Mouse (Mus musculus): Measurements from ENCODE around the gene Yjefn3.
"Not testable (repeated sequence)": the region's sequence is repeated elsewhere in the genome, so short reads cannot be mapped to it uniquely, and the experiment has no call there.

Yjefn3 gene

GRCm38 (mm10) chr8:69902163-69903062 lies at the start of gene Yjefn3, which contains the start of the genes Tssk6 and Ndufa13:
Gene Yjefn3, minus strand, starts transcription at chr8:69902712.
Gene Tssk6, plus strand, starts transcription at chr8:69902184.
Gene Ndufa13, minus strand, starts transcription at chr8:69902558.
- in situ Hi-C loops (cut with MboI, MseI), result loop anchor here (5.0 kb wide), 1 partner anchor 95 kb away; the partner anchor contains the start of gene Gatad2a

DNA sequence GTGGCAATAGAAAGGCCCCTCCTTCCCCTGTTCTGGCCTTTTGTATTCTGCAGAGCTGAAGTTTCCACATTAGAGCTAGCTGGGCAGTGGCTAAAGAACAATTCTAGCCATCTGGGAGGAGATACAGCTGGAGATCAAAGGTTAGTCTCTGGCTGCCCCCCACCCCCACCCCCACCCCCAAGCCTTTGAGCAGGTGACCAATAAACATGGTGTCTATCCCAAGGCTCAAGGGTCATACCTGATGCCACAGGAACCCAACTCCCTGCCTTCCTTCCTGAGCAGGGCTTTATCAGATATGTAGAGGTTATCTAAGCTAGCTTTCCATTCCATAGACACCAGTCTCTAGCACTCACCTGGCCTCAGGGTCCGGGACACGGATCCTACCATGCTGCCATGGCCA lies 47.8 kb upstream of the Yjefn3 start:
- in situ Hi-C loops (cut with MboI, MseI), result no loop called here

DNA sequence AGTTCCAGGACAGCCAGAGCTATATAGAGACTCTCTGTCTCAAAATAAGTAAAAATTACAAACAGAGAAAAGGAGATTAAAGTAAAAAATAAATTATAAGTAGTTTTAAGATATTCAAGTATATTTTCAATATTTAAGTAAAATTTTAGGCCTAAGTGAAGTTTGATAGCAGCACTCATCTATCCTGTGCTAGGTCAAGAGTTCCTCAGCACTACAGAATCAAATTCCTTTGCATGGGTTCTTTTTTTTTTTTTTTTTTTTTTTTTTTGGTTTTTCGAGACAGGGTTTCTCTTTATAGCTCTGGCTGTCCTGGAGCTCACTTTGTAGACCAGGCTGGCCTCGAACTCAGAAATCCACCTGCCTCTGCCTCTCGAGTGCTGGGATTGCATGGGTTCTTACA lies 40.0 kb upstream of the Yjefn3 start:
- in situ Hi-C loops (cut with MboI, MseI), result not testable (repeated sequence)

- in situ Hi-C loops (cut with MboI, MseI), result no loop called here
These were observed 37.9 kb upstream of the Yjefn3 start for GRCm38 (mm10) chr8:69940386-69940785.

- in situ Hi-C loops (cut with MboI, MseI), result no loop called here
These were observed 37.1 kb upstream of the Yjefn3 start for GRCm38 (mm10) chr8:69939633-69940032.

DNA sequence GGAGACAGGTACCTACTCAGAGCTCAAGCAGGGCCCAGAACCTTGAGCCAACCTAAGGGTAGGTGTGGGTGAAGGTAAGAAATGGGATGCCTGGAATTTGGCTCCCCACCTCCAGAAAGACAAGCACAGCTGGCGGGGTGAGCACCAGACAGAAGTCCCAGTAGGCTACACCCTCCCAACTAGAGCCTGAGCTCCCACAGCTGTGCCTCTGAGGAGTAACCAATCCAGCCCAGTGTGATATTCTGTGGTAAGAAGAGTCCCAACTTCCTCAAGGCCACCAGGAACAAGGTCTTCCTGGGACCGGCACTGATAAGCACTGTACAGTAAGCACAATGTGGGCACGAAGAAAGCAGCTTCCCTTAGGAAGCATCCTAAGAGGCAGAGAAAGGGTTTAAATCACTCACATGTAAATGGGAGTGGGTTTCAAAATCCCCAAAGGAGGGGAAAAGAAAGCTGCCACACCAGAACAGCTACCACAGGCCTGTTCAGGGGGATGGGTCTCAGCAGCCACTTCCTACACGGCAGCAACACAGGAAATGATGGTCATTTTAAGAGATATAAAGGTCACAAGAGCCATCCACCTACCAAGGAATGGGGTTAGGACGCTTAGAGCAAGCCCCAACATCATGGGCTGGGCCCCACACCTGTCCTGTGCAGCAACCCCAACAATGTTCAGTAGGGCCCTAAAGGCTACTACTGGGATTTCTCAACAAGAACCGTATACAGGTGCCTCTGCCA lies 35.9 kb upstream of the Yjefn3 start:
- in situ Hi-C loops (cut with MboI, MseI), result no loop called here

DNA sequence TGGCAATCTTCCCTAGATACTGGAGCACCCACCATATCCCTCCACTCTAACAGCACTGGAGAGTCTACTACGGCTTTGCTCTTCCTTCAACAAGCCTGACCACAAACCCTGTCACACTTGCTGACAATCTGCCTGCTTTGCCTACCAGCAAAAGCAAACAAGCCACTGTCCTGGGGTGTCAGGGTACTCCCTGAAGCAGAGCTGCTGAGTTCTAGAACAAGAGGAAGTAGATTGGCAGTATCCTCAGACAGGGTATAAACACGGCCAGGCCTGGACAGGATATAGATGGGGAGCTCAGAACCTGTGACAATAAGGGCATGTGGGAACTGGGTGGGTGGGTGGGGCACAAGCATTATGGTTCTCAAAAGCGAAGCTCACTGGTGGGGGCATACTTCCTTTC lies 35.0 kb upstream of the Yjefn3 start:
- in situ Hi-C loops (cut with MboI, MseI), result no loop called here

- in situ Hi-C loops (cut with MboI, MseI), result no loop called here
These were observed 33.7 kb upstream of the Yjefn3 start for GRCm38 (mm10) chr8:69936050-69936794.

GRCm38 (mm10) chr8:69935431-69935830 lies 32.9 kb upstream of the Yjefn3 start:
- in situ Hi-C loops (cut with MboI, MseI), result no loop called here

- in situ Hi-C loops (cut with MboI, MseI), result no loop called here
These were observed 32.1 kb upstream of the Yjefn3 start for GRCm38 (mm10) chr8:69934582-69934981.

- in situ Hi-C loops (cut with MboI, MseI), result no loop called here
These were observed 31.3 kb upstream of the Yjefn3 start for GRCm38 (mm10) chr8:69933811-69934210.

GRCm38 (mm10) chr8:69926901-69927300 lies 24.4 kb upstream of the Yjefn3 start:
- in situ Hi-C loops (cut with MboI, MseI), result loop anchor here (5.0 to 10.0 kb wide), 2 partner anchors 75 to 238 kb away; no protein-coding TSS in a partner anchor

DNA sequence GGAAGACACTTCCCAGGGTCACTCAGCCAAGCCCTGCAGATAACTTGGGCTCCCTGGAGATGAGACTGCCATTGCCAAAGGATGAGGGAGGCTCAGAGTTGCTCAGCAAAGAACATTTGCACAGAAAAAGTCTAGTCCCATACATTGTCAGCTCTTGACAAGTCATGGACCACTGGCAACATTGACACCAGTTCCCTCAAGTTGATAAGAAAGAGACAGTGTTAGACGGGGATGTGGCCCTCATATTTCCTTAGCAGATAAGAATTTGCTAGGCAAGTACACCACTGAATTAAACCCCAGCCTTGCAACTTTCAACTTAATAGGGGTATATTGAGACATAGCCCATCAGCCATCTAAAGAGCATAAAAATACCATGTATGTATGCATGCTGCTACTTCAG lies 21.5 kb upstream of the Yjefn3 start:
- in situ Hi-C loops (cut with MboI, MseI), result loop anchor here (10.0 kb wide), 1 partner anchor 241 kb away; no protein-coding TSS in a partner anchor

DNA sequence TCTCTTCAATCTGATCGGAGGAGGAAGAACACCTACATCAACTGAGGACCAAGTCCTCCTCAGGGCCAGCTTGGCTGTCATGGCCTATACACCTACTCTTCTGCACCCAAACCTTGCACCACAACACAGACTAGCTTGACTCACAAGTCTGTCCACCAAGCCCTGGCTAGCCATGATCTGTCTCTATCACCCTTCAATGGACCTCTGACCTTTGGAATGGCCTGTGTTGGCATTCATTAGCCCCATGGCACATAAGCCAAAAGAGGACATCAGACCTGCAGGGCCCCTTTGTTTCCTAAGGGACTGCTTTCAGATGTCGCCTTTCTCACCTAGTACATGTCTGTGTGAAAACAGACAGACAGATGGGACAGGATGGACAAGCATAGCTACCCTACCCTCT lies 18.6 kb upstream of the Yjefn3 start:
- in situ Hi-C loops (cut with MboI, MseI), result loop anchor here (10.0 kb wide), 1 partner anchor 244 kb away; no protein-coding TSS in a partner anchor

DNA sequence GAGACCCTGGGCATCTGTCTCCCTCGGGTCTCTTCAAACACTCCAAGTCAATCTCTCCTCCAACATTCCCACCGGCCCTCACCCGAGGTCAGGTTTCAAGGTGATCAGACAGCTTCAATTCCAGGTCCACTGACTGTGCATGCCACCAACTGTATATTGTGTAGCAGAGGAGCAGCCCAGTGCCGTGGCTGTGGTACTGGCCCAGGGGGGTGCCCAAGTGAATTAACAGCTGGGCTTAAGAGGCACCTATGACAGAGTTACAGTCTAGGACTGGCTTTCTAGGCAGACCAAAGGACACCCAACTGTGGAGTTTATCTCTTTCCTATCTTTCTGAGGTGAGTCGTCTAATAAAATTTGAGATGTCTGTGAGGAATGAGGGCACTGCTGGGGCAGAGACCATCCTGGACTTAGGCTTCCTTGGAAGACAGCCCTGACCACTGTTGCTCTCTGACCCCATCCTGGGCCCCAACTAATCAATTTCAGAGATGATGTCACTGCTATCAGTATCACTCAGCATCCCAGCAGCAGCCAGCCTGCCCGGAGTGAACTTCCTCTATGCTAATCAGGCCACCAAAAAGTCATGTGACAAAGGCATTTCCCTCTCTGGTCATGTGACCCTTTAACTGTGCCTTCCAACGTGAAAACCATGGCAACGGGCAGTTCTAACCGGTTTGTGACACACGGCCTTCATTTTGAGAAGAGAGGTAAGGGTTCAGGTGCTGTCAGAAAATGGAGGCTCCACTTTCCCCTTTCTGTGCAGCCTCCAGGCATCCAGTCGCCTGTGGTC lies 17.6 kb upstream of the Yjefn3 start:
- in situ Hi-C loops (cut with MboI, MseI), result loop anchor here (10.0 kb wide), 1 partner anchor 245 kb away; no protein-coding TSS in a partner anchor

- in situ Hi-C loops (cut with MboI, MseI), result no loop called here
These were observed 16.5 kb upstream of the Yjefn3 start for GRCm38 (mm10) chr8:69919010-69919409.

- in situ Hi-C loops (cut with MboI, MseI), result no loop called here
These were observed 16.0 kb upstream of the Yjefn3 start for GRCm38 (mm10) chr8:69918506-69918905.

DNA sequence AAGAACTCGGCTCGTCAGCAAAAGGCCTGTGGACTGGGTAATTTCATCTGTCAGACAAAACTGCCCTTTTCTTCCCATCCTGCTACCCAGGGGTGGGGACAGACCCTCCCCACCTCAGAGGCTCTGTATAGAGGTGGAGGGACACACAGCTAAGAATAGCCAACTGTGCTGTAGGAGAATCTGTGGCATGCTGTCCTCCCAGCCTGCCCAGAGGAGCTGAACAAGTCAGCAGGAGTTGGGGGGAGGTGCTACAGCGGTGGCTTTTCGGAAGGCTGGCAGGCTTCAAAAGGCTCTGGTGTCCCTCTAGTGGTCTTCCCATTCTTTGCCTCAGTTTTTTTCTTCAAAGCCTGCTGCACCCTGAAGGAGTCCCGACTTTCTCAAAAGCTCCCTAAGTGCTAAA lies 13.2 kb upstream of the Yjefn3 start:
- in situ Hi-C loops (cut with MboI, MseI), result no loop called here

- in situ Hi-C loops (cut with MboI, MseI), result no loop called here
These were observed 12.0 kb upstream of the Yjefn3 start for GRCm38 (mm10) chr8:69914526-69914925.

GRCm38 (mm10) chr8:69912478-69913074 lies 10.1 kb upstream of the Yjefn3 start:
- in situ Hi-C loops (cut with MboI, MseI), result no loop called here

Measured in regulatory T cell (primary cell).